Mouse (Mus musculus) forebrain, embryonic 12.5 days (tissue): ENCODE measurements around the gene Zmynd19. TPM values are rescaled to one million over a fixed set of nuclear protein-coding genes. Genes with fewer than 3 reads are reported as not detected.

Experiments used
- ATAC-seq: fragments of 200-750 bp; cut with Nextera tagmentation; 2 replicates; pipeline ENCODE4 v1.8.0; 2017; ENCODE audit warnings: moderate TSS enrichment; ENCODE audit not compliant: low FRiP score
- H3K27ac ChIP-seq: fragments of 300-500 bp; sonication (generic); 2 replicates; pipeline ENCODE4 v1.5.1; 2016; ENCODE audit warnings: mild to moderate bottlenecking
- H3K27me3 ChIP-seq: fragments of 300-500 bp; sonication (generic); 2 replicates; pipeline ENCODE4 v1.6.1; 2016; ENCODE audit warnings: mild to moderate bottlenecking
- H3K36me3 ChIP-seq: fragments of 300-500 bp; sonication (generic); replicated peaks from 2 replicates; pipeline ENCODE4 v1.6.1; 2016; ENCODE audit warnings: mild to moderate bottlenecking
- H3K4me1 ChIP-seq: fragments of 300-500 bp; sonication (generic); 2 replicates; pipeline ENCODE4 v1.6.1; 2016
- H3K4me2 ChIP-seq: fragments of 300-500 bp; sonication (generic); 2 replicates; pipeline ENCODE4 v1.6.1; 2016; ENCODE audit warnings: mild to moderate bottlenecking, moderate library complexity
- H3K4me3 ChIP-seq: fragments of 300-500 bp; sonication (generic); replicated peaks from 2 replicates; pipeline ENCODE4 v1.5.1; 2016; ENCODE audit warnings: mild to moderate bottlenecking
- H3K9ac ChIP-seq: fragments of 300-500 bp; sonication (generic); 2 replicates; pipeline ENCODE4 v1.6.1; 2016; ENCODE audit warnings: mild to moderate bottlenecking
- H3K9me3 ChIP-seq: fragments of 300-500 bp; sonication (generic); 2 replicates; pipeline ENCODE4 v1.6.1; 2016
- WGBS: fragments of 180-500 bp; shearing (Covaris S2); methylation state at CpG from one replicate; pipeline ENCODE4 v1.1.7; 2016; 5-methylcytosine and 5-hydroxymethylcytosine counted together
- polyA plus RNA-seq: library from polyadenylated mRNA; unstranded; fragments of >200 nt; fragmentation: Nextera tagmentation; extraction: Ambion mirVana; gene quantifications from 2 replicates; pipeline ENCODE4 v1.2.1, GENCODE M21; 2016

Gene Zmynd19
- 21.8 and 21.9 TPM in 2 replicates for polyA plus RNA-seq

- Histone ChIP-seq H3K4me3 (peak within 1 kb of the TSS; percentile 98), H3K4me1 (peaks cover 16% of the 10 kb centered on the region), H3K36me3 (peaks cover 30% of the 10 kb centered on the region), H3K9ac (peak within 1 kb of the TSS; percentile 95), H3K9me3 (no peaks in the 10 kb centered on the region), H3K27ac (peak within 1 kb of the TSS; percentile 74), H3K27me3 (peaks cover 6% of the 10 kb centered on the region), H3K4me2 (peak within 1 kb of the TSS; percentile 95)
- WGBS, result under 1% methylated on average over 78 of the region's 108 CpGs
- ATAC-seq, result peak; percentile 99
Observed at GRCm38 (mm10) chr2:24949421-24950188, at the start of gene Zmynd19. Zmynd19 (plus strand) TSS chr2:24949792.

DNA sequence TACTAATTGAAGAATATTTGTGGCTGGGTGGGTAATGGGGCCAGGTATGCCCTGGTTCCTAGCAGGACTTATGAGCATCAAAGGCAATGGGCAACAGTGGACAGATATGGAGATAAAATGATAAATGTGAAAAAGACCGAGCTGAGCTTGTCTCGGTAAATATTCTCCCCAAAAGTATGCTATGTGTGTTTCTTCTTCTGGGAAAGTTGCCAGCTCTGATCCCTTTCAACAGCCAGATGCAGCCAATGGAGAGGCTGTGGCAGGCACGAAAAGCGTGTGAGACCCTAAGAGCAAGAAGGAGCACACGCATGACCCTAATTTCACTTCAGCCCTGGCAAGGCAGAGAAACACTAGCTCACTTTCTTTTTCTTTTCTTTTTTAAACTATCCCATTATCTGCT is 48.5 kb upstream of the Zmynd19 start:
- H3K36me3 ChIP-seq, result peaks cover 4% of the 10 kb centered on the region
- H3K27me3 ChIP-seq, result no peaks in the 10 kb centered on the region
- H3K9ac ChIP-seq, result no peak overlapping the region
- peaks cover 24% of the 10 kb centered on the region for H3K4me1 ChIP-seq
- no peaks in the 10 kb centered on the region for H3K9me3 ChIP-seq
- H3K4me2 ChIP-seq, result no peak overlapping the region
- 81% methylated on average over 5 of the region's 5 CpGs for WGBS
- no peak for ATAC-seq
- no peak overlapping the region for H3K4me3 ChIP-seq
- H3K27ac ChIP-seq, result no peak overlapping the region

- H3K4me2 ChIP-seq, result no peak overlapping the region
- peaks cover 35% of the 10 kb centered on the region for H3K4me1 ChIP-seq
- no peak overlapping the region for H3K4me3 ChIP-seq
- peaks cover 4% of the 10 kb centered on the region for H3K36me3 ChIP-seq
- WGBS, result 88% methylated on average over 6 of the region's 6 CpGs
- H3K27me3 ChIP-seq, result no peaks in the 10 kb centered on the region
- ATAC-seq, result no peak
- no peaks in the 10 kb centered on the region for H3K9me3 ChIP-seq
- H3K9ac ChIP-seq, result no peak overlapping the region
- H3K27ac ChIP-seq, result no peak overlapping the region
Observed at GRCm38 (mm10) chr2:24902999-24903398, 46.6 kb upstream of the Zmynd19 start.

DNA sequence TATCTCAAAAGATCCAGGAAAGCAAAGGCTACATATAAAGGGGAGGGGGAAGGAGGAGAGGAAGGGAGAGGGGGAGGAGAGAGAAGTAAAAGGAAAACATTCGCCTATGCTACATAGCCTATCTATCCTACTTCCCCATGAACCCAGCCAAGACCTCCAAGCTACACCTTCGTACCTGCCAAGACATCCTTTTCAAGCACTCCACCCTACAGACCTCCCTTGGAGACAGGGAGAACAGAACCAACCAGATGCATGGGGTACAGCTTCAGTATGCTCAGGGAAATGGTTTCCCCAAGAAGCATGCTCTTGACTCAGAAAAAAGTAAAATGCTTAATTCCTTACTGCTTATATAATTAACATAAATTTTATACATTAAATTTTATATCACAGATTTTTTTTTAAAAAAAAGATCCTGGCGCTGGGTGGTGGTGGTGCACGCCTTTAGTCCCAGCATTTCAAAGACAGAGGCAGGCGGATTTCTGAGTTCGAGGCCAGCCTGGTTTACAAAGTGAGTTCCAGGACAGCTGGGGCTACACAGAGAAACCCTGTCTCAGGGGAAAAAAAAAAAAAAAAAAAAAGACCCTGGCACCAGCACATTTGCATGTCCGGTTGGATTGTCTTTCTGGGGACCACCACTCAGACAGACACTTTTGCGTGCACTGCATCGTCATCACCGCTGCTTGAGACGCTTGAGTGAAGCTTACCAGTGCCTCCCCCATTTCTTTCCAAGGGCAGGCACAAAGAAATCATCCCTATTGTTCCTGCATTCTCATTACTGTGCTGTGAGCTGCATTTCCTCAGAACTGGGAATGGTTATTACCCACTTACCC is 44.6 kb upstream of the Zmynd19 start:
- H3K4me2 ChIP-seq, result peak overlapping the region; percentile 15; the same call in 1 of the 2 replicates
- WGBS, result 51% methylated on average over 11 of the region's 11 CpGs
- peaks cover 35% of the 10 kb centered on the region for H3K4me1 ChIP-seq
- no peaks in the 10 kb centered on the region for H3K9me3 ChIP-seq
- ATAC-seq, result peak; percentile 82
- H3K4me3 ChIP-seq, result no peak overlapping the region
- no peak overlapping the region for H3K9ac ChIP-seq
- H3K27ac ChIP-seq, result peak overlapping the region; percentile 82
- peaks cover 2% of the 10 kb centered on the region for H3K36me3 ChIP-seq
- no peaks in the 10 kb centered on the region for H3K27me3 ChIP-seq

- H3K4me2 ChIP-seq, result peak overlapping the region; percentile 19
- peak overlapping the region; percentile 82 for H3K27ac ChIP-seq
- H3K27me3 ChIP-seq, result no peaks in the 10 kb centered on the region
- peaks cover 7% of the 10 kb centered on the region for H3K36me3 ChIP-seq
- WGBS, result 25% methylated on average over 2 of the region's 2 CpGs
- H3K4me1 ChIP-seq, result peaks cover 35% of the 10 kb centered on the region
- no peak overlapping the region for H3K4me3 ChIP-seq
- H3K9me3 ChIP-seq, result no peaks in the 10 kb centered on the region
- no peak overlapping the region for H3K9ac ChIP-seq
- ATAC-seq, result no peak; the same call in 1 of the 2 replicates
Observed at GRCm38 (mm10) chr2:24905653-24906155, 43.9 kb upstream of the Zmynd19 start.

- Histone ChIP-seq H3K27ac (no peak overlapping the region), H3K4me1 (peaks cover 17% of the 10 kb centered on the region), H3K9ac (no peak overlapping the region), H3K4me3 (no peak overlapping the region), H3K4me2 (no peak overlapping the region), H3K9me3 (no peaks in the 10 kb centered on the region), H3K27me3 (no peaks in the 10 kb centered on the region), H3K36me3 (peaks cover 12% of the 10 kb centered on the region)
- 90% methylated on average over 4 of the region's 4 CpGs for WGBS
- ATAC-seq, result no peak
Observed at GRCm38 (mm10) chr2:24910481-24910880, 39.1 kb upstream of the Zmynd19 start.

GRCm38 (mm10) chr2:24912189-24912588 is 37.4 kb upstream of the Zmynd19 start:
- Histone ChIP-seq H3K4me2 (no peak overlapping the region), H3K4me1 (peaks cover 2% of the 10 kb centered on the region), H3K27me3 (no peaks in the 10 kb centered on the region), H3K36me3 (peaks cover 12% of the 10 kb centered on the region), H3K27ac (no peak overlapping the region), H3K9me3 (no peaks in the 10 kb centered on the region), H3K4me3 (no peak overlapping the region), H3K9ac (no peak overlapping the region)
- 96% methylated on average over 4 of the region's 4 CpGs for whole genome bisulfite sequencing
- ATAC-seq, result no peak

DNA sequence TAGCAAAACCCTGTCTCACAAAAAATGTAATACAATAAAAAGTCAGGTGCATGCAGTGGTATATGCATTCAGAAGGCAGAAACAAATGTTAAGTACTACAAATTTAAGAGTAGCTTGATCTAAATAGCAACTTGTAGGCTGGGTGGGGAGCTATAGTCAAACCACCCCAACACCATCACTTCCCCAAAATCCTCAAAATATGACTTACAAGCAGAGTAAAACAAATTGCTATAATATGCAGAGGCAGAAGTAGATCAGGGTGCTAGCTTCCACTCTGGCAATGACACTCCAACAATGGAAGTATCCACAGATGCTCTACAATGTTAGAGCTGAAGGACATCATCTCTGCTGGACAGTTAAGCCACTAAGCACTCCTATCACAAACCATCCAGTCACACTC is 37.0 kb upstream of the Zmynd19 start:
- Histone ChIP-seq H3K4me3 (no peak overlapping the region), H3K9me3 (no peaks in the 10 kb centered on the region), H3K9ac (no peak overlapping the region), H3K4me1 (peaks cover 6% of the 10 kb centered on the region), H3K36me3 (peaks cover 12% of the 10 kb centered on the region), H3K27ac (no peak overlapping the region), H3K4me2 (no peak overlapping the region), H3K27me3 (no peaks in the 10 kb centered on the region)
- no peak for ATAC-seq

GRCm38 (mm10) chr2:24914762-24915161 is 34.8 kb upstream of the Zmynd19 start:
- no peak overlapping the region for H3K4me2 ChIP-seq
- ATAC-seq, result no peak
- H3K27me3 ChIP-seq, result no peaks in the 10 kb centered on the region
- no peak overlapping the region for H3K4me3 ChIP-seq
- 92% methylated on average over 3 of the region's 3 CpGs for WGBS
- H3K9me3 ChIP-seq, result no peaks in the 10 kb centered on the region
- H3K36me3 ChIP-seq, result peaks cover 12% of the 10 kb centered on the region
- H3K9ac ChIP-seq, result no peak overlapping the region
- peaks cover 10% of the 10 kb centered on the region for H3K4me1 ChIP-seq
- H3K27ac ChIP-seq, result no peak overlapping the region

- Histone ChIP-seq H3K27me3 (no peaks in the 10 kb centered on the region), H3K9me3 (no peaks in the 10 kb centered on the region), H3K27ac (peak within 1 kb of the TSS; percentile 97), H3K36me3 (no peaks in the 10 kb centered on the region), H3K4me2 (peak within 1 kb of the TSS; percentile 60), H3K4me3 (peak within 1 kb of the TSS; percentile 97), H3K4me1 (peaks cover 10% of the 10 kb centered on the region), H3K9ac (peak within 1 kb of the TSS; percentile 98)
- ATAC-seq, result peak; percentile 99
- WGBS, result under 1% methylated on average over 59 of the region's 112 CpGs
Observed at GRCm38 (mm10) chr2:24918930-24919838, 30.4 kb upstream of the Zmynd19 start, which contains the start of gene Ehmt1. Ehmt1 (minus strand) TSS chr2:24919614.

DNA sequence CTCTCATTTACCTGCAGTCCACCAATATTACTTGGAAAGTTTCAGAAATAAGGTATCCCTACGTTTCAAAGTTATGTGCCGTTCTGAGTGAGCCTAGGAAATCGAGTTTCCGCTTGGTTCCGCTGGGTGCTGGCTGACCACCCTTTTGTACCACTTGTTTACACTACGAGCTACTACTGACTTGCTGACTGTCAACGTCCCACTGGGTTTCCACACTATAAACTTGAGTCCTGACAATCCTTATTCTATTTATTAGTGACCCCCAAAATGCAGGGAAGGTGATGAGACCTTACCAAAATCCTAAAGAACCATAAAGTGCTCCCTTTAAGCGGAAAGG is 29.8 kb upstream of the Zmynd19 start:
- Histone ChIP-seq H3K4me2 (peak overlapping the region; percentile 60), H3K4me1 (peaks cover 10% of the 10 kb centered on the region), H3K27ac (peak overlapping the region; percentile 97), H3K4me3 (peak overlapping the region; percentile 97), H3K9me3 (no peaks in the 10 kb centered on the region), H3K27me3 (no peaks in the 10 kb centered on the region), H3K9ac (peak overlapping the region; percentile 98), H3K36me3 (no peaks in the 10 kb centered on the region)
- peak; percentile 48; the same call in 1 of the 2 replicates for ATAC-seq
- 10% methylated on average over 8 of the region's 8 CpGs for WGBS
